Mouse (Mus musculus): ENCODE measurements around the gene Spg7.

DNA sequence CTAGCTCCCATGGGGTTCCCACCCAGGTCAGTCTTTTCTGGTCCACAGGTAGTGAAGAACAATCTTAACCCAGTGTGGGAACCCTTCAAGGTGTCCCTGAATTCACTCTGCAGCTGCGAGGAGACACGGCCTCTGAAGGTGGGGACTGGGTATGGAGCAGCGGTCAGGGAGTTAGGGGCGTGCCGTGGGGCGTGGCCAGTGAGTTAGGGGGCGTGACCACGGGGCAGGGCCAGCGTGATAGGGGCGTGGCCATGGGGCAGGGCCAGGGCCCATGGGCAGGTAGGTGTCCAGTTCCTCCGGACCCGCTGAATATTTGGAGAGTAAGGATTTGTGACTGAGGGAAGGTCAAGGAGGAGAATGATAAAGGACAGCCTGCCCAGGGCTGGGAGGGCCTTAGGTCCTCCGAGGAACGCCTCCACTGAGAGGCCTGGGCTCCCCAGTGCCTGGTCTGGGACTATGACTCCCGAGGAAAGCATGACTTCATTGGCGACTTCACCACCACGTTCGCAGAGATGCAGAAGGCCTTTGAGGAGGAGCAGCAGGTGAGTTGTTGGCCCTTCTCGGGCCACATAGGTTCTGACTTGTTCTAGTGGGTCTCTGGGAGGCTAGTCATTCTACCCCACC lies 63.6 kb downstream of the Spg7 start:
- TF ChIP-seq MAFK (IDR thresholded peaks at IDR 0.05; ENCODE audit: insufficient replicate concordance, low read length) (no peak), CTCF (conservative IDR thresholded peaks at IDR 0.05 in 1 of 2, IDR thresholded peaks at IDR 0.05 in 1 of 2; ENCODE audit: low read depth in 2 of 2, low read length in 2 of 2) (no peak)

Measured in CH12.LX (cell line).